Mouse (Mus musculus): ENCODE results near the gene Defb22.

DNA sequence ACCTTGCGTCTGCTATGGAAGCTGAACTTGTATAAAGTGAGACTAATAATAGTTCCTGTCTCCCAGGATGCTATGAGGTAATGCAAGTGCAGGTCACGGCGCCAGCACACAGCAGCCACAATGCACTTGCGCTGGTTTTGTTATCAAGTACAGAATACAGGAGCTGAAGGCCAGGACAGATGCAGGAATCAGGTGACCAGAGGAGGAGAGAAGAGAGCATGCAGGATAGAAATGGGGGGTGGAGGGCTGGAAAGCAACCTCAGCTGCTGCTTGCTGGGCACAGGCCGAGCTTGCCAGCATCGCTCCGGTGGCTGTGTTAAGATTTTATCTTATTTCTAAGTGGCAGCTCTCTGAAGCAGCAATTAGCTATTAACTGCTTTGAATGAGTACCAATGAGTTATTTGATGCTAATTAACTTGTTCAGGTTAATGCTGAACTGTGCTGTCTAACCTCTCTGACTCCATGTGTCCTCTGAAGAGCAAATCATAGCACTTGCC lies 53.5 kb downstream of the Defb22 start:
- TF ChIP-seq POLR2A (IDR thresholded peaks at IDR 0.05; ENCODE audit: insufficient read length, low read depth) (no peak), SRF (IDR thresholded peaks at IDR 0.05; ENCODE audit: control insufficient read depth, insufficient read length, low read depth) (no peak), TCF12 (IDR thresholded peaks at IDR 0.05; ENCODE audit: insufficient read depth, poor library complexity, severe bottlenecking) (no peak), MYOD1 (IDR thresholded peaks at IDR 0.05; ENCODE audit: control insufficient read depth in 1 of 3, insufficient read length in 2 of 3, low read depth in 2 of 3) (no peak)

Data from myocyte (in vitro differentiated cells).